Mouse (Mus musculus) gastrocnemius, postnatal 4 days (tissue): ENCODE results near the gene Tbc1d32. TPM values are rescaled to one million over a fixed set of nuclear protein-coding genes. Genes with fewer than 3 reads are reported as not detected.

Source experiments
- DNase-seq, 2 experiments: peaks; one replicate each; pipeline ENCODE4 v3.0.0; 2021 to 2022; ENCODE audit warnings: low spot score in 2 of 2, mixed read lengths in 2 of 2
- total RNA-seq, 2 experiments: library from RNA; stranded (reverse); gene quantifications; 2 replicates each; pipeline ENCODE4 v1.2.3; 2021

Gene Tbc1d32
- total RNA-seq, 2 experiments from 2014 or later = 3.4 to 3.5 TPM

DNA sequence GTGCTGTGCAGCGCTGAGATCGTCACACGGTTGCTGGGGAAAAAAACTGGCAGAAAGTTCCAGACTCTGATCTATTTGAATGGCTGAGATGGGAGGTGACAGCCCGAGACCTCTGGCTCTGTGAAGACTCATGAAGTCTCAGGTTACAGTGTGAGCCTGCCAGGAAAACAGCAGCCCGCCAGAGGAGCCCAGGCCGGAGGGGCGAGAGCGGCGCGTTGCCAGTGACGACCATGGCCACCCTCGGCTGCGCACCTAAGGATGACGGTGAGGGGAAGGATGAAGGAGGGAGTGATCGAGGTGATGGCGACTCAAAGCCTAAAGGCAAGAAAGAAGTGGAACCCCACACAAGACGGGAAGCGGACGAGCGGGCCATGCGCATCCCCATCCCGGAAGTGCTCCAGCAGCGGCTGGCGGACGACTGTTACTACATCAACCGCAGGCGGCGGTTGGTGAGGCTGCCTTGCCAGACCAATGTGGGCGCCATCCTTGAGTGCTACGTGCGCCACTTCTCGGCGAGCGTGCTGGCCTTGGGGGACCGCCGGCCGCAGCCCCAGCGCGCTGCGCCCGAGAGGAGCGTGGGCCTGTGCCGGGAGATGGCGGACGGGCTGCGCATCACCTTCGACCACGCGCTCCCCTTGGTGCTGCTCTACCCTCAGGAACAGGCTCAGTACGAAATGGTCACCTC lies 113.4 kb downstream of the Tbc1d32 start:
- peak; percentile 49 to 69 for DNase-seq

DNA sequence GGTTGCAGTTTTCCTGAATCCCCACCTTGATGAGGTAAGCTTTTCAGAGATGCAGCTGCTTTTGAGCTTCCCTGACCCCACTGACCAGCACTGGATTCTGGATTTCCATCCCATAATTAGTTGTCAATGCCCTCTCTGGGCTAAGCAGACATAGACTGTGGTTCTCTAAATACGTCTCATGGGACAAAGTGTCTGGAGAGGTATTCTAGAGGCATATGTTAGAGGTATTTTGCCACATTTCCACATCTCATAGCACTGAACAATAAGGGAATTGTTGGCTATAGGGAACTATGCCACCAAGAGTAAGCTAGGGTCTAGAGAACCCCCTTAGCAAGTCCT lies 121.5 kb downstream of the Tbc1d32 start:
- DNase-seq = no peak

DNA sequence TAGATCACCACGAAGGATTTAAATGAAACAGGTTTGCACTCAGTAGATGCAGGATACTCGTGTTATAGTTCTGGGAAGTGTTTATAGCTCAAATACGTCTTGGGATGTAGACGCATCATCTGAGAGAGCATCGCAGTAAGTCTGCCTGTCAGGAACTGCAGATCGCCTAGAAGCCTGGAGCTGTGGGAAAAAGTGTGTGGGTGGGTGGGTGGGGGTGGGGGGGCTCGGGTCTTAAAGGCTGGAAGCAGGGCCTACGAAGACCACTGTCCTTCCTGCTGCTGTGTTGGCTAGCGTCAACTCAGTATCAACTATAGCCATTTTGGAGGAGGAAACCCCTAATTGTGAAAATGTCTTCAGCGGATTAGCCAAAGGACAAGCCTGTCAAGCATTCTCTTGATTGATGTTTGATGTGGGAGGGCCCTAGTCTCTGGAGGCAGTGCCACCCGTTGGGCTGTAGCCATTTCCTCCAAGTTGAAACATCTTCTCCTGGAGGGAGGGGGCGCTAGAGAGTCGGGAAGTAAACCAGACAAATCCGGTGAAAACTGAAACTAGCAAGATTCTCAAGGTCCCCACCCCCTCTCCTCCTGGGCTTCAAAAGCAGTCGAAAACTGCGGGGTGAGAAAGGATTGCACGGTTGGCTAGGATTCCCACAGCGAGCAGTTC lies 122.0 kb downstream of the Tbc1d32 start, which contains the start of gene Msl3l2:
Msl3l2 (plus strand) TSS at position 585 of the 663 bp plus-strand sequence.
- peak; percentile 78 to 88 for DNase-seq

DNA sequence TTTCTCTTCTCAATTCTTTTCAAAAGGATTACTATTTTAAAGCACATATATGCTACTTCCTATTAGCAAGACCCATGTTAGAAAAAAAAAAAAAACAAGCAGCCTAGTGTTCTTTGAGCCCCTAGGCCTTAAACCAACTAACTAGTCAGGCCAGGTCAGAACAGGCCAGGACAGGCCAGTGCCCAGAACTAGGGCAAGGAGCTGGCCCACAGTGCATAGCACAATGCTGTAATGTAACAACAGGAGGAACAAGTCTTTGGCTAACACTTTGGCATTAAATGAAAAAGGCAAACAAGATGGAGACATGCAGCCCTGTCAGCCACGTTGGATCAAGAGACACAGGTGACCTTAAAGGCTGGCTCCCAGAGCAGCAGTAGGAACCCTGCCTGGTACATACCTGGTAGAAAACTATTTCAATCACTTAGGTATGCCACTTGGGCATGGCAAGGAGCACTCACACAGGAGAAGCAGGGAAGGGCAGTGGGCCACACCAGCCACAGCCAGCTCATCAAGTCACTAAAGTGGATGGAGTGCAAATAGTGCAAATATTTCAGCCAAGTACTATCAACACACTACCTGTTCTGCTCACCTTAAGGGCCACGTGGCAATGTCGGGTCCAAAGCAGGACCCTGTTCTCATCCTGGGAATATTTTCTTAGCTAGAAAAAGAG lies 128.7 kb downstream of the Tbc1d32 start:
- no peak for DNase-seq

DNA sequence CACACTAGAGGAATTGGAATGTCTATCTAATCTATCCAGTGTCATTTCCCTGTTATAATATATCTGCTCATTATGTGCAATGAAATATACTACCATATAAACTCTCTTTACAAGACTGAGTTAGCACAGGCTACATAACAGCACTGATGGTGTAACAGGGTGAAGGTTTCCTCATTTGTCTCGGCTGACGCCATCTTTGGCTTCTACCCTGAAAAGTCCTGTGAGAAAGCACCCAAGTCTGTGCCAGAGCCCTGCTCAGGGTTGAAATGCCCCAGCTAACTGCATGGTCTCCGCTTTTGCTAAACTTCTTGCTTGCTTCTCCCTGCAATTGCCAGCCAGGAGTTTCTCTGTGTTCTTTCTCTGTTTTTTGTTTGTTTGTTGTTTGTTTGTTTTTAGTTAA lies 129.4 kb downstream of the Tbc1d32 start:
- DNase-seq = no peak

DNA sequence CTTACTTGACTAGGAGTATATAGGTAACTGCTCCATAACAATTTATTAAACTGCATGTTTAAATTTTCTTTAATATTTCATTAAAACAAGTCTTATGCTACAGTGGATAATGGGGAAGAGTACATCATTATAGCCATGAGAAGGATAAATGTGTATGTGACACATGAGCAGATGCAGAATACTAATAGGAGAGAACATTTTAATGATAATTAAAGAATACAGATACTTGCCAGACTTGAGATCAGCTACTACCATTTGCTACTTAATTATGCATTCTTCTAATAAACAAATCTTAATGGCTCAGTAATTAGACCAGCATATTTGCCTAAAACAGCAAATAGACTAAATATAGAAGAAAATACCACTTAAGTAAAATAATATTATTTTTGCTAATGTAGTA lies 131.7 kb downstream of the Tbc1d32 start:
- no peak for DNase-seq

DNA sequence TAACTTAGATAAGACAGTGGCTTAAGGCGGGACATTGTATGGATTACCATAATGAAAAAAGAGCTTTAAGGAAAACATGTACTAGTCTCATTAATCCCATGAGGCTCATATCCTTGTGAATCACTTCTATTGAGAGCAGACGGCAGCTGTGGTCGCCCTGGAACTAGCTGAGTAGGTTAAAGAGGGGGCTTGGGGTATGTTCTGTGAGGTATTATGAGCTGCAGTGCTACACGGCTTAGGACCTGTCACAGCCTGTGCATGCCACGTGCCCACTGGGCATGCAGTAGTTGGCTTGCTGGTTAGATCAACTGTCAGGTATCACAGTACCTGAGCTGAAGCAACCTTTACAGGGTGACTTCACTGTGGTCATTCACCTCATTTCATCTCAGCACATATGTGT lies 133.9 kb downstream of the Tbc1d32 start:
- no peak for DNase-seq

DNA sequence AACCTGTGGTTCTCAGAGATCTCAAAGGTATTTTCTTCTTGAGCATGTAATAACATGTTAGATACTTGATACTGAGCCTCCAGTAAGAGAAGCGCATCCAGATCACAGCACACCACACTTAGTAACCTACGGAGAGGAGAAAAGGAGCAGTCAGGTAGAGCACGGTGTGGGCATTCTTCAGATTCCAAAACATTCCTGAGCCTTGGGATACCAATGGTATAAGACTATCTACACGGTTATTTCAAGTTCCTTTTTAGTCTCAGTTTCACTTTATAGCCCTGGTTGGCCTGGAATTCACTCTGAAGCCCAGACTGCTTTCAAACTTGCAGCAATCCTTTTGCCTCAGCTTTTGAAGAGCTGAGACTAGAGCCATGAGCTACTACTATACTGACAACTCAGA lies 138.8 kb downstream of the Tbc1d32 start:
- DNase-seq = no peak

DNA sequence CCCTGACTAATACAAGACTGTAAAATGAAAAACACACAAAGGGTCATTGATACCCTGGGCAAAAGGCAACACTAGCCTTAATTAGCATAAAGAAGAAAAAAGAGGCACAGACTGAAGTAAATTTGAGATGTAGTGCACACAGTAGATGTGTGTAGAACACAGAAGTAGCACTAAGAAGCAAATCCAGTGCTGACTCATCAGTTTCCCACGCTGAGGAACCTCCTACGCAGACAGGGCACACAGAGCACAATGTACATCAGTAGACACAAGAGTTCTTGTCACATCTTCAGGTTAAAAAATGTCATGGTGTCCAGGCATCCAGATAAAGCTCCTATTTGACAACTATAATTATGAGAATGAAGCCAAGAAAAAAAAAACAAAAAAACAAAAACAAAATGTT lies 165.7 kb downstream of the Tbc1d32 start:
- DNase-seq = no peak

DNA sequence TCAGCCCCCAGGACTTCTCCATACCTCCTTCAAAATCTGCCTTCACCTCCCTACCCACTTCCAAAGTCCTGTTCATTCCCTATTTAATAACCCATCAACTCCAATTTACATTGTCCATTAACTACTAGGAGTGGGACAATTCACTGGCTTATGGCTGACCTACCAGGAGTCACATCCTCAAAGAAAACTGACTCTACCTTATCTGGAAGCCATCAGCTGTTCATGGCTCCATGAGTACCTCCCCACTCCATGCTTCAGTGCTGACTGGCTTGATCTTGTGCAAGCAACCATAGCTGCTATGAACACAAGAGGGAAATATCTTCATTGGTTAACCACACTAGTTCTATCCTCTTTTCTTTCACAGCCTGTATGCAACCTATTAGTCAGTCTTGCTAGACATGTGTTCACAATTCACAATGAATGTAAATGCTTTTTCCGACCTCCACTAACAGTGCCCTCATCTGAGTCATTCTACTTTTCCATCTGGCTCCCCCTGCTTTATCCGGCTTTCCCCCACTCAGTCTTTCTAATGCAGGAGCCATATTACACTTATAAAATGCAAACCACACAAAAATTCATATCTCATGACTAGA lies 167.2 kb downstream of the Tbc1d32 start:
- no peak for DNase-seq

DNA sequence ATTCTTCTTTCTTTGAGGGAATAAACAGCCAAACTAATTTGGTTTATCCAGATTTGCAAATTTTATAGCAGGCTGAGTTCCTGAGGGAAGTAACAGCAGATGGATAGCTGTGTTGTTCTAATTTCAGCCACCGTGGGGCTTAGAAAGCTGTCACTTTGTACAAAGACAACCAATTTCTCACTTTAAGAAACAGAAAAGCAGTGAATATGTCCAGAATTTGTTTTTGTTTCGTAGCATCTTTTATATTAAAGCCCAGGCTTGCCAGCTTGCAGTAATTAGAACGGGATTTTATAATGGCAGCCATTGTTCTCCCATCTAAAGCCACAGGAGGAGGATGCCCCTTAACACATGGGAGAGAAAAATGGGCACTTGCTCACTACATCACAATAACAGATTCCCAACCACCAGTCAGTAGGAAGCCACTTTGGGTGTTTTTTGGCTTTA lies 169.5 kb downstream of the Tbc1d32 start:
- no peak for DNase-seq

DNA sequence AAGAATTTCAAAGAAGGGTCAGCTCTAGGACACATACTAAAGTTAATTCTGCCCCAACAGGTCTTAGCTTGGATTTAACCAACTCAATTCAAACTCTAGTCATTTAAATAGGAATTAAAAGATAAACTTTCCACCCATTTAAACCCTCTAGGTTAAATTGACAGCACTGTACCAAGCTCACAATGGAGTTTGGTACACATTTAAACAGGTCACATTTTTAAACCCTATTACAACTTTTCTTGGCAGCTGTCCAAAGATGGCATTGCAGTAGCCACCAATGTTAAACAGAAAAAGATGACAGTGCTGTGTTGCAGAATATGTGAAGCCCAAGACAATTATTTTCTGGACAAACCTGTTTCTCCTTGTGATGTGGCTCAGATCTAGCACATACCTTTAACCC lies 203.1 kb downstream of the Tbc1d32 start:
- DNase-seq = no peak

DNA sequence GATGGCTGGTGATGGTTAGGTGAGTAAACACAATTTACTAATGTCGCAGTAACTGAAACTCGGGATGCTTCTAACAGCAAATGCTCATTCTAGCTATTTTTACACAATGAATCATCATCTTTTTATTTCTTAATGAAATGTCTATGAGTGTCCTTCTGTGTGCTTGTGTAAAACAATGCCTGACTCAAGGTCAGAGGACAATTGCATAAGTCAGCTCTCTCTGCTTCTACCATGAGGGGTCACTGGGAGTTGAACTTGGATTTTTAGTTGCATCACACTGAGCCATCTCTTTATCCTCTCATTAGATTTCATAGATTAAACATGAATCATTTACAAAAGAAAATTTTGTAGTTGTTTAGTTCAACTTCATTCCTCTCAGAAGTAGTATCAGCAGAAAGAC lies 203.9 kb downstream of the Tbc1d32 start:
- DNase-seq = no peak

DNA sequence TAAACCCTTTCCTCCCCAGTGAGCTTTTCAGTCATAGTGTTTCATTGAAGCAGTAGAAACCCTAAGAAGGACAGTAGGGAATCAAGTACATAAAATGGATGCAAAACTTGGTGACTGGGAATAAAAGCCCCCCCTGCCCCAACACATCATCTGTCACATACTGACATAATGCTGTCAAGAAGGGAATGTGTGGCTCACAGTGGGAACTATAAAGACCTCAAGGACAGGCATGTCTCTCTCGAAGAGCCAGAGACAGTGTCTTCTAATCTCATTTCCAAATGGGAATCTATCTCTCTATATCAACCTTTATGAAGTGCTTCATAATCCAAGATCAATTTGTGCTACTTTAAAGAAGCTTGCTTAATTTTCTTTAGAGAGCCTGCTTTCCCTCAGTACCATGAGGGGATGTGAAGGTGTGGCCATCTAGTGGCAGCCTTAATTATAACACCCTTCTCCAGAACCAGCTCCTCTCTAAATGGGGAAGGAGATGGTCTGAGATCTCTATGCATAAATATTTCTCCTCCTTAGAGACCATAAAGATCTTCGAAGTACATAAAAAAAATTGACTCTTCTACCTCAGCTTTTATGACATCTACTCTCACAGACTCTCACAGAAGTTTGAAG lies 248.5 kb downstream of the Tbc1d32 start:
- DNase-seq = peak in 1 of 2 experiments; percentile 17

DNA sequence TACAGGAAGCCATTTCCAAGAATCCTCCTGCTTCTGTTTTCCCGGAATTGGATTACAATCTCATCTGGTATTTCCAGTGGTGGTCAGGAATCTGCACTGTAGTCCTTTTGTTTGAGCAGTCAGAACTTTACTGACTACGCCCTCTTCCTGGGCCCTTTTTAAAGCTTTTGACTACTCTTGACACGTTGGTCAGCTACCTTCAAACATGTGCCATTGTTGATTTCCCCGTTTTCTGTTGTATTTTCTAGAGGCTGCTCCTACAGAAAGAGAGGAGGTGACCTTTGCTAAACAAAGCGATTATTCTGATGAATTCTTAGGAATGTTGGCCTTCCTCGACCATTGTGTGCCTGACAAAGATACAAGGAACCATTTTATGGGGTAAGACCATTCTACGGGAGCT lies 250.5 kb downstream of the Tbc1d32 start:
- no peak for DNase-seq

Other genes starting within 250 kb of the Tbc1d32 start
- gene Msl3l2, start 121.8 kb downstream of the Tbc1d32 start, total RNA-seq = 1 to 10 TPM; 4.9 to 5.1 TPM
- 10 to 100 TPM; 43.5 to 44.7 TPM for gene Gja1, start 148.6 kb upstream of the Tbc1d32 start, total RNA-seq